Mouse (Mus musculus) ES-E14 (cell line): Measurements from ENCODE around the gene Ptger1.

Experiments used
- CHD2 ChIP-seq: IDR thresholded peaks from 2 replicates; pipeline ENCODE4 v1.6.1; 2014; ENCODE audit warnings: mild to moderate bottlenecking, low read depth, low read length, inconsistent platforms
- HCFC1 ChIP-seq: IDR thresholded peaks from 2 replicates; pipeline ENCODE4 v1.6.1; 2012; ENCODE audit warnings: low read length, inconsistent platforms, borderline replicate concordance; ENCODE audit not compliant: insufficient read depth
- MAFK ChIP-seq: IDR thresholded peaks from 2 replicates; pipeline ENCODE4 v1.6.1; 2014; ENCODE audit warnings: mild to moderate bottlenecking, low read depth, low read length, inconsistent platforms; ENCODE audit not compliant: insufficient read depth
- ZC3H11A ChIP-seq: IDR thresholded peaks from 2 replicates; pipeline ENCODE4 v1.6.1; 2012; ENCODE audit warnings: low read depth, mild to moderate bottlenecking, inconsistent platforms, low read length, borderline replicate concordance
- ZNF384 ChIP-seq: IDR thresholded peaks from 2 replicates; pipeline ENCODE4 v1.6.1; 2012; ENCODE audit warnings: low read depth, low read length, inconsistent platforms

- TF ChIP-seq CHD2 (no peak), ZC3H11A (no peak), HCFC1 (no peak), ZNF384 (no peak), MAFK (no peak)
Measured at GRCm38 (mm10) chr8:83647511-83647910, 19.0 kb upstream of the Ptger1 start.
